Mouse (Mus musculus) left cerebral cortex, postnatal 14 days (tissue): ENCODE measurements around the gene Gm10972. TPM values are rescaled to one million over a fixed set of nuclear protein-coding genes. Genes with fewer than 3 reads are reported as not detected.
"Not testable (repeated sequence)": the region's sequence is repeated elsewhere in the genome, so short reads cannot be mapped to it uniquely, and the experiment has no call there.

Experiments
- DNase-seq, 2 experiments: peaks; one replicate each; pipeline ENCODE4 v3.0.0; 2021 to 2022; ENCODE audit warnings: low spot score in 2 of 2, mixed read lengths in 1 of 2
- intact Hi-C: fragments of 180-260 bp; cut with DNase I; formaldehyde crosslinking; loops from one replicate; pipeline ENCODE4 v1.15.1; 2025
- long read RNA-seq, 2 experiments: library from polyadenylated mRNA; stranded (forward); transcript quantifications; one replicate each; pipeline ENCODE4 v2.0.0; 2021
- total RNA-seq, 2 experiments: library from RNA; stranded (reverse); gene quantifications; 2 replicates each; pipeline ENCODE4 v1.2.3; 2021

Gene Gm10972
- not detected for total RNA-seq
- long read RNA-seq, experiment 1: 0 reads
- long read RNA-seq, experiment 2: 0 reads

DNA sequence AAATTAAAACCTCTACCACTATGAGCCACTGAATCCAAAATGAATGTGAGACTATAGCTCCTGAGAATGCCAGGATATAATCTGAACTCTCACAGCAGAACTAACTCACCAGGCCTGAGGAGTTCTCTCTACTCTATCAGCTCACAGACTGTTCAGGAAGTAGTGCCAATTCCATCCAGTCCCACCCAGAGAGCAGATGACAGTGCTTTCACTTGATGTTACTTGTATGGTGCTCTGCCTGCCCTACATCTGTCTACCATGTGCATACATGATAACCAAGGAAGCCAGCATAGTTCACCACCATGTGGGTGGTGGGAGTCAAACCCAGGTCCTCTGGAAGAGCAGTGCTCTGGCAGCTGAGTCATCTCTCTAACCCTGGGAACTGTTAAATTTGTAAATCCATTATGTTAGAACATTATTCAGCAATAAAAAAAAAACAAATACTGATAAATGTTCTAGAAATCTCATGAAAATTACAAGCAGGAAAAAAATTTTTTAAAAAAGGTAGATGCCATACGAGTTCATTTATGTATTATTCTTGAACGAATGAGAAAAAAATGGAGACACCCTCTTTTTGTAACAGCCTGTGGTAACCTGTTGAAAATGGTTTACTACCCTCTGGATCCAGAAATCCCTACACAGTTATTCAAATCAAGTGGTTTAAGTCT is at the start of gene Gm10972:
TSS of gene Gm10972 (plus strand) at position 618 of the 668 bp plus-strand sequence.
- intact Hi-C loops: loop anchor here (5.0 kb wide), 1 partner anchor 95 kb away; no protein-coding TSS in a partner anchor
- DNase-seq: not testable (repeated sequence)

- intact Hi-C loops: no loop called here
- no peak for DNase-seq
Observed at GRCm38 (mm10) chr3:94595871-94596287, 47.0 kb upstream of the Gm10972 start.

GRCm38 (mm10) chr3:94597224-94597779 is 45.6 kb upstream of the Gm10972 start:
- no peak for DNase-seq
- intact Hi-C loops: no loop called here

DNA sequence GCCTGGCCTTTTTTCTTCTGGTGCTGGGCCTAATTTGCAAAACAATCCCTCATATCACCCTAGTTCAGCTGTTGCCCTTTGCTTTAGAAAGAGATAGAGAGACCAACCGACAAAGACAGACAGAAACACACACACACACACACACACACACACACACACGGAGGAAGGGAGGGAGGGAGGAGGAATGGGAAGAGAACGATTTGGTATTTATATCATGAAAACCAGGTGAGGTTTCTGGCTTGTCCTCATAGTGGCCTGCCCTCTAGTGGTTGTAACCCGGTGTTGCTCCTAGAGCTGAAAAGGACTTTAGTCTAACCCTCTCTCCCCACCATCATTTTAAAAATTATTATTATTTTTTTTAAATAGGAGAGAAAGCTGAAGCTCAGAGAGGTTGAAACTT is 41.0 kb upstream of the Gm10972 start:
- DNase-seq: peak; percentile 33 to 58
- intact Hi-C loops: loop anchor here (5.0 kb wide), 1 partner anchor 145 kb away; no protein-coding TSS in a partner anchor

DNA sequence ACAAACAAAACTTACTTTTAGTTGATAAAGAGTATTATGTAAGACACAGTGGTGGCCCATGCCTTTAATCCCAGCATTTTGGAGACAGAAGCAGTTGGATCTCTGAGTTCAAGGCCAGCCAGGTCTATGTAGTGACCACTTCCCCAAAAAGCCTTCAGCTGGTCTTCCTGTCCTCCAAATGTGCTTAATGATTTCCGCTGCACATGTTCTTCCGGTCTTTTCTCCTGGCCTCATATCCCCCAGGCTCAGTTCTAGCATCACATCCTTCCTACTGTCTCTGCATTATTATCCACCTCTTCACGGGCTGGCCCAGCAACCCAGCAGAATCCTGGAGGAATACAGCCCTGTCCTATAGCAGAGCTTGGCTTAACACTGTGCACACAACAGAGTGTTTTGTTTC is 33.3 kb upstream of the Gm10972 start:
- intact Hi-C loops: no loop called here
- no peak for DNase-seq

GRCm38 (mm10) chr3:94610581-94610980 is 32.3 kb upstream of the Gm10972 start:
- intact Hi-C loops: no loop called here
- DNase-seq: no peak

GRCm38 (mm10) chr3:94611343-94611742 is 31.6 kb upstream of the Gm10972 start:
- intact Hi-C loops: no loop called here
- DNase-seq: no peak

GRCm38 (mm10) chr3:94611834-94612233 is 31.1 kb upstream of the Gm10972 start:
- DNase-seq: no peak
- intact Hi-C loops: no loop called here

DNA sequence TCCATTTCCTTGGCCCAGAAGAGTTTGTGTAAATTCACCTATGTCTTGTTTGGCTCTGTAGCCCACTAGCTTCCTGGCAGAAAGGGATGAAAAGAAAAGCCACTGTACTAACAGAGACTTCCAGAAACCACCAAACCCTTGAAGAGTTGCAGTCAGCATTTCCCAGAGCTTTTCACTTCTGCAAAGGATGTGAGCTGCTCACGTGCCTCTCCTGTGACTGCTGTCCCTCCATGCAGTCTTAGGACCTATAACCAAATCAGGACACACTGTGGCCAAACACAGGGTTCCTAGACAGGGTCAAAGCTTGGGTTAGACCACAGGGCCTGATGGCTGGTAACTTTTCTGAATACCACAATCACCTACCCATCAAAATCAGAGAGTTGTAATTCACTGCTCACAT is 30.6 kb upstream of the Gm10972 start:
- no peak for DNase-seq
- intact Hi-C loops: no loop called here

- intact Hi-C loops: no loop called here
- DNase-seq: no peak
Observed at GRCm38 (mm10) chr3:94613258-94613878, 29.5 kb upstream of the Gm10972 start.

DNA sequence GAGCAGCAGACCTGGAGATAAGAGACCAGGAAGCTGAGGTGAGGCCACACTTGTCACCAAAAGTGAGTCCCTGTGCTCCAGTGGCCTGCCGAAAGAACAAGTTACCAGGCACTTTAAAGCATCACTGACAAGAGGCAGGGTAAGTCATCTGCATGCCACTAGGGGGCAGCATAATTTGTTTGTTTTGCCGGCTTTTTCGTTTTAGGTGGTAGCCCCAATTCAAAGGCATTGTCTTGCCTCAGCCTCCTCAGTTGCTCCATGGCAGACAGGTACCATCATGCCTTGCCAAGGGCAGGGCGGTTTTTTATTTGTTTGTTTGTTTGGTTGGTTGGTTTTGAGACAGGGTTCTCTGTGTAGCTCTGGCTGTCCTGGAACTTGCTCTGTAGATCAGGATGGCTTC is 26.2 kb upstream of the Gm10972 start:
- intact Hi-C loops: no loop called here
- peak in 1 of 2 experiments; percentile 34 for DNase-seq

DNA sequence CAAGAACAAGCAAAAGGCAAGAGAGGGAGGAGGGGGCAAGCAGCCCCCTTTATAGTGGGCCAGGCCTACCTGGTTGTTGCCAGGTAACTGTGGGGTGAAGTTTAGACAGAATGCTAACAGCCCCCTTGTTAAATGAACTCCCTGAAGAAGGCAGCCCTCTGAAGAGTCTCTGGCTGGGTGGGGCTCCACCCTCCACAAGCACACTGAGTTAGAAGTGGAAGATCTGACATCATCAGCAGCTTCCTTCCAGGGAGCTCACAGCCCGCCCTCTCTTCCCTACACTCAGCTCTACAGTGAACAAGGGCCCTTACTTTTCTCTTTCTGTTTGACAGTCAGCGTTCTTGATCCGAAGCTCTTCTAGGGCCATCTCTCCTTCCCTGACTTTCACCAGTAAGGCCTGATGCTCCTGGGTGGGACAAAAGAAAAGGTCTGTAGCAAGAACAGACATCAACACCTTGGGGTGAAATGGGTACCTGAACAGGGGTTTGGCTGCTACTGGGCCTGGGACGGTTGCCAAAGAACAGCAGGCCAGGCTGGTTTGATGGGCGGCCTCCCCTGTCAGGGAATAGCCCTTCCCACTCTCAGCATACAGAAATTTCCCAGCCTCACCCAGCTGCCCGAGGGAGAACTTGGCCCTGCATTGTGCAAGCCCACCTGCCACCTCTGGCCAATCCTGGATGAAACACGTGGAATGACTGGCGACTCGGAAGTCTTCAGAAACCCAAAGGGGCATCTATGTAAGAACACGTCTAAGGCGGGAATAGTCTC is 21.0 kb upstream of the Gm10972 start:
- intact Hi-C loops: no loop called here
- no peak for DNase-seq

DNA sequence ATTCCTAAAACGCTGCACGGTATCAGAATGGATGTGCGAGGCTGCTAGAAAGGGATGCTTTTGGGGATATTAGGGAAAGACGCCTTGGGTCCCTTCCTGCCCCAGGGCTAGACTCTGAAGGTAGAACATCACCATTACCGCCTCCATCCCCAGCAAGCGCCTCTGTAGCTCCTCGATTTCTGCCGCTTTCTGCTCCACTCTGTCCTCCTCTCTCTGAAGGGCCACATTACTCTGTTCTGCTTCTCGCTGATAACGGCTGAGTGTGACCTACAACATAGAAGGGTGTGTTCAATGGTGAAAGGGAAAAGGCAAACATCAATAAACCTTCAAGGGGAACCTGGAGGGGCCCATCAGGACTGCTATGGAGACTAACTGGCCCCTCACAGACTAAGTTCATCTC is 20.4 kb upstream of the Gm10972 start:
- no peak for DNase-seq
- intact Hi-C loops: no loop called here

DNA sequence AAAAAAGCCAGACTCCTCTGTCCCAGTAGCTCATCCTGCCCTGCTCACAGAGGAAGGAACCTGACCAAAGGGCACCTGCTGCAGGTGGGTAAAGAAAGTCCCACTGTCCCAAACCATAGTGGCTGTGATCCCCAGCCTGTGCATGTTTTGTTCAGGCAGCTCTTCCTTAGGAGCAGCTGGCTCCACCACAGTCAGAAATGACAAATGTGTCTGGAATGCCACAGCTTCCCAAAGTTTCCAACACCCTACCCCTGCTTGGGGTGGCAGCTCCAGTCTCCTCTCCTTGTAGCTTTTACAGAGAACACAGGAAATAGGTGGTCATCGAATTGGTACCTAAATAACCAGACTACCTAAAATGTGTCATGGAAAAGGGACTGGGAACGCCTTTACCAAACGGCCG is 18.6 kb upstream of the Gm10972 start:
- intact Hi-C loops: no loop called here
- no peak for DNase-seq

DNA sequence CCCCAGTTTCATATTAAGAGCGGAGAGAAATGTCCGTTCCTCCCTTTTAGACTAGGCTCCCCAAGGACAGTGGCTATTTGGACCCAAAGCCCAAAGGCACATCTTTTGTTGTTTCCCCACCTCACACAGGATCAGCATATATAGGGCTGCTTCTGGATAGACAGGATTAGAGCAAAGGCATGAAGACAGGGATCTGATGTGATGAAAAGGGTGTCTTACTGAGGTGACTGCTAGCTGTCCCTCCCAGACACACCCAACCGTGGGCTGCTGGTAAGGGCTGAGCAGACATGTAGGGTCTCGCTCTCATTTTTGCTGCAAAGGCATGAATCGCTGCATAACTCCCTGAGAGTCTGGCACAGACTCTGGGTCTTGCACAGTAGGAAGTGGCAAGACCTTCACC is 14.2 kb upstream of the Gm10972 start:
- DNase-seq: no peak
- intact Hi-C loops: no loop called here

DNA sequence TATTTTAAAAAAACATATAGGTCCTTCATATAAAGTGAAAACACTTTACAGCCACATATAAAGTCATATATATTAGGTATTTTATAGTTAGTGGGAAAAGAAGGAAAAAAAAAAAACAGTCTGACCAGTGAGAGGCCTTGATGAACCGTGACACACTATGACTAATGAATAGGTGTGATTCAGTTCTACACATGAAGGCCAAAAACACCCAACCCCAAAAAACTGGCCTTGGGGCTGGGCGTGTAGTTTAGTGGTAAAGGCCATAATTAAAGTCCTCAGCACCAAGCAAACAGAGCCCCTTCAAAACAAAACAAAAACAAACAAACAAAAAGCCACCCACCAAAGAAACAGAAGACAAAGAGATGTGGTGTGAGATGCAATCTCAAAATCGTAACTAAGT is 13.0 kb upstream of the Gm10972 start:
- no peak for DNase-seq
- intact Hi-C loops: no loop called here

- peak in 1 of 2 experiments; percentile 7 for DNase-seq
- intact Hi-C loops: no loop called here
Observed at GRCm38 (mm10) chr3:94648755-94649590, 6.1 kb downstream of the Gm10972 start.

DNA sequence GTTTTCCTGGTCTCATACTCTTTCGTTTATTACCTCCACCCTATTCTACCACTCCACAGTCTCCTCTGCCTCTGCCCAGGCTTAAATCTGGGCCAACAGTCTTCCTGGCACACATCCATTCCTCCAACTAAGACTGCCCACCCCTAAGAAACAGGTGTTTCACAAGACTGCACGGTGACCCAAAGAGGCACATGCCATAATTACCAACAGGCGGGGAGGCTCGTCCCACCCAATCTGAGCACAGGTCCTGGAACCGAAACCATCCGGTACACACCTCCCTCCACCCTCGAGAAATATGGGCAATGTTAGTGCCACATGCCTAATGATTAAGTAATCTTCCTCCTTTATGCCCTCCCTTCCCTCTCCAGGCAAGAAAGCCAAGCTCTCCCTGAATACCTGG is 7.5 kb downstream of the Gm10972 start:
- intact Hi-C loops: no loop called here
- DNase-seq: no peak

DNA sequence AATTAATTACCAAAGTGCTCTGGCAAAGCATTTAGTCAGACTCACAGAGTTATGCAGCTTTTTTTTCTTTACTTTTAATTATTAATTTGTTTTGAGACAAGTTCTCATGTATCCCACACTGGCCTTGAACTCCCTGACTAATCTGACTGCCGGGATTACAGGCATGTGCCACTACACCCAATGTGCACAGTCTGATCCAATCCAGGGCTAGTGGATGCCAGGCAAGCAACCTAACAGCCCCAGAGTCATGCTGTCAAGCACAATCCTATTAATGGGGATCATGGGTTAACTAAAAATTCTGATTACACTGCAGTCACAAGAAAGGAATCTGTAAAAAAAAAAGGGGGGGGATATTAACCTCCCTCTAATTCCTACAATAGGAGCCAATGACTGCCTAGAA is 11.1 kb downstream of the Gm10972 start:
- DNase-seq, intact Hi-C loops: not testable (repeated sequence)
